Mouse (Mus musculus): ENCODE data around the gene Gm10447. TPM values are rescaled to one million over a fixed set of nuclear protein-coding genes. Genes with fewer than 3 reads are reported as not detected.
"Not testable (repeated sequence)": the region's sequence is repeated elsewhere in the genome, so short reads cannot be mapped to it uniquely, and the experiment has no call there.

The Gm10447 gene
- polyA plus RNA-seq, 1 experiment from 2014 or later = not detected

DNA sequence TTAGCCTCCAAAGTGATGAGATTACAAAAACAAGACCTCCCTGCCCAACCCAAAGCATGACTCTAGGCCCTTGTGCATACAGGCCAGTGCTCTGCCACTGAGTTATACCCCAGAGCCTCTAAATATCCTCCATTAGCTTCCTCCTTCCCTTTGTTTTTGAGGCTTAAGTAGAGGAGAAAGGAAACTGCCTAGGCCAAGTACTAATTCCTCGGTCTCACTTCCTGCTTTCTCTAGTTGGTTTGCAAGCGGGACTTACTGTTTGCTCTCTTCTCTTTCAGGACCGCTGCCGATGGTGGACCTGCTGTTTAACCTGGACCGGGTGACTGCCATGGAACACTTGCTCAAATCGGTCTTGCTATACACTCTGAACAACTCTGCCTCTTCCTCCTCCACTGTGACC is 20.6 kb downstream of the Gm10447 start:
- H3K36me3 ChIP-seq (ENCODE audit: inconsistent target) = no peaks in the 10 kb centered on the region
- 53% methylated on average over 6 of the region's 6 CpGs for WGBS (ENCODE audit: missing documents)
- 0 out of 2 replicates have a peak overlapping the region, but pooled peaks have one; percentile 5 for H3K27ac ChIP-seq
- no peaks in the 10 kb centered on the region for H3K79me2 ChIP-seq (ENCODE audit: inconsistent target)
- no peak overlapping the region for H3K4me3 ChIP-seq (ENCODE audit: inconsistent target)

DNA sequence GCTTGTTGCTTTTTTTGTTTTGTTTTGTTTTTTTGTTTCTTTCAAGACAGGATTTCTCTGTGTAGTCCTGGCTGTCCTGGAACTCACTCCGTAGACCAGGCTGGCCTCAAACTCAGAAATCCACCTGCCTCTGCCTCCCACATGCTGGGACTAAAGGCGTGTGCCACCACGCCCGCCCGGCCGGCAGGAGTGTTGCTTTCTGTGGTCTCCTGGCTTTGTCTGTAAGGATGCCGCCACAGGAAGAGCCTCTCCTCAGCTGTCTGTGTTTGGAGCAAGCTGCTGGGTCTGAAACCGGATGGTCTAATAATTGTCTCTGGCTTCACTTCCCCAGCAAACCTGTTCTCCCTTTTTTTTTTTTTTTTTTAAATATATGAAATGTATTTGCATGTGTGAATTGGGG is 21.4 kb downstream of the Gm10447 start:
- no peak overlapping the region for H3K4me3 ChIP-seq (ENCODE audit: inconsistent target)
- no peaks in the 10 kb centered on the region for H3K79me2 ChIP-seq (ENCODE audit: inconsistent target)
- no peaks in the 10 kb centered on the region for H3K36me3 ChIP-seq (ENCODE audit: inconsistent target)
- no peak overlapping the region for H3K27ac ChIP-seq
- 68% methylated on average over 8 of the region's 8 CpGs for WGBS (ENCODE audit: missing documents)

DNA sequence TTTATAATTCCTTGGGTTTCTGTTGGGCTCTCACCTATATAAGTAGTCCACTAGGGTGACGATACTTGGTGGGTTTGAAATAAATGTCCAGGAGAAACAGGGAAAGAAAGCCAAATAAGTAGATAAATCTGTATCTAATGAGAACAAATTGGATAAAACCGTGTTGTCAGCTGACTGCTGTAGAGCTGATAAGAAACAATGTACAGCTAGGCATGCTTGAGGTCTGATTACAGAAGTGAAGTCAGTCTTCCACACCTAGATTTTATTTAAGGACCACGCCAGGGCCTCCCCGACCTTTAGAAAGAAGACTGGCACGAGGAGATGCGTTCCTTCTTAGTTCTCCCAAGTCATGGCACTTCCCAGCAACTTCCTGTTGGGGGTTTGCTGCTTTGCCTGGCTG is 23.9 kb downstream of the Gm10447 start:
- WGBS (ENCODE audit: missing documents) = 45% methylated on average over 6 of the region's 6 CpGs
- H3K4me3 ChIP-seq (ENCODE audit: inconsistent target) = no peak overlapping the region
- H3K79me2 ChIP-seq (ENCODE audit: inconsistent target) = peaks cover 13% of the 10 kb centered on the region
- no peak overlapping the region for H3K27ac ChIP-seq
- peaks cover 9% of the 10 kb centered on the region for H3K36me3 ChIP-seq (ENCODE audit: inconsistent target)

DNA sequence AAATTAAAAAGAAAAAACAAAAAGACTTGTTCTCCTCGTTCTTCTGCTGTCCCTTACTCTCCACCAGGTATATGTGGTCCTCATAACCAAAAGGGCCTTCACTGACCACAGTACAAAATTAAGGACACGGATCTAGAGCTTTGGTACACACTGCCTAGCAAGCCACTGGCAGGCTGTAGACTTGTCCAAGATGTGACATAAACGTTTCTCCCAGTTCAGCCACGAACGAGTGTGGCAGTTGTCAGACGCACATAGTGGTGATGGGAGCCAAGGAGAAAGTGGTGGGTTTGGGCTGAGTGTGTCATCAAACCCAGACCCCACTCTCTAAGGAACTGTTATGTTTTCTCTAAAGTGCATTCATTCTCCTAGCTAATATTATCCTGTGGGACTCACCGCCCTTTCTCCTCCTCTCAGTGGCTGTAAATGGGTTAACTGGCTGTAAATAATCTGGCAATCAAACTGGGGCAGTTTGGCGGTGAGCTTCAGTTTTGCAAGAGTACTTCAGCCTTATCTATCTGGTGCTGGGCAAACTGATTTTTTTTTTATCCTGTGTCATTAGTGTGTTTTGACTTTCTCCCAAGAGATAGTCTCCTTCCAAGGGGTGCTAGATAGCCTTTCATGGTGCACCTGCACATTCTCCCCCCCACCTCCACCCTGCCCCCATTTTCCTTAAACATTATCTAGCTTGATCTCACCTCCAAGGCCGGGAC is 25.4 kb downstream of the Gm10447 start:
- peak overlapping the region; percentile 67 for H3K27ac ChIP-seq
- peaks cover 13% of the 10 kb centered on the region for H3K79me2 ChIP-seq (ENCODE audit: inconsistent target)
- H3K36me3 ChIP-seq (ENCODE audit: inconsistent target) = peaks cover 13% of the 10 kb centered on the region
- peak overlapping the region; percentile 71 for H3K4me3 ChIP-seq (ENCODE audit: inconsistent target)
- WGBS (ENCODE audit: missing documents) = 22% methylated on average over 9 of the region's 9 CpGs

DNA sequence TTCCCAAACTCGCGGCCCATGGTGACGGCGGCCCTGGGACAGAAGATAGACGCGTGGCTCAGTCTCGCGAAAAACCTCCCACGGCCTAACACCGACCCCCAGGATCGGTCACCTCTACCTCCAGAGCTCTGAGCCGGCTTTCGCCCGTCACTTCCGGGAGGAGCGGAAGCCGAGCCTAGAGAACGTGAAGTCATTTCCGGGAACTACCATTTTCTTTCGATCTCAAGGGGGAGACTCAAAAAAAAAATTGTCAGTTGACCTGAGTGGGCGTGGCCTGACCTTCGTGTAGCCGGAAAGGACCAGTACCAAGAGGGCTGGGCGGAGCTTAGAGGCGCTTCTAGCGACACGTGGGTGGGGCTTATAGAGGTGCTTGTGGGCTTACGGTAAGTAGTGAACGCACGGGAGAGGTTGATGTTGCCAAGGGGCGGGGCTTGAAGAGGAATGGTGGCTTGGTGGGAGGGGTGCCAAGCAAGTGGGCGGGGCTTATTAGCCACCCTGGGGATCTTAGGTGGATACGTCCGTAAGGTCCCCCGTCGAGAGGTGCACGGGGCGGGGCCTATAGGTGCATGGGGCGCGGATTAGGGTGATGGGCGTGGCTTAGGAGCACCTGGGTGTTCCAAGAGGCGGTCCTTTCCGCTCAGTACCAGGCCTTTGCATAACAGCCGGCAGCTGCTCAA is 26.1 kb downstream of the Gm10447 start, which contains the start of the genes Uqcrq and Gdf9:
Uqcrq (minus strand) TSS at position 162 of the 677 bp plus-strand sequence.
Gdf9 (plus strand) TSS at position 354 of the 677 bp plus-strand sequence.
- under 1% methylated on average over 43 of the region's 44 CpGs for WGBS (ENCODE audit: missing documents)
- H3K4me3 ChIP-seq (ENCODE audit: inconsistent target) = peak within 1 kb of the TSS; percentile 71
- peaks cover 13% of the 10 kb centered on the region for H3K36me3 ChIP-seq (ENCODE audit: inconsistent target)
- H3K27ac ChIP-seq = peak within 1 kb of the TSS; percentile 67
- peaks cover 13% of the 10 kb centered on the region for H3K79me2 ChIP-seq (ENCODE audit: inconsistent target)

DNA sequence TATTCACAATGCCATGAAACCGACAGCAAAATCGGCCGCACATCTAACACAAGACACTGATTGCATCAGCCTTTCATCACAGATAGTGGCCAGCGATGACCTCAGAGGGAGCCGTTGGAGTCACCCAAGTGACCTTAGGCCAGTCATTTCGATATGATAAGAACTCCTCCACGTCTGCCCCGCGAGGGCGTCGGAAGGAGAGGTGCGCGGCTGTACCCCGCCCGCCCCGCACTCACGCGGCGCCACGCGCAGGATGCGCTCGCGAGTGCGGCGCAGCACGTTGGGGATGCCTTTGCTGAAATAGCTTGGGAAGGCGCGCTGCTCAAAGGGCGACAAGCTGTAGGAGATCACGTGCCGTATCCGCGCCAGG is 26.6 kb downstream of the Gm10447 start:
- Histone ChIP-seq H3K79me2 (ENCODE audit: inconsistent target) (peaks cover 13% of the 10 kb centered on the region), H3K4me3 (ENCODE audit: inconsistent target) (peak overlapping the region; percentile 71), H3K36me3 (ENCODE audit: inconsistent target) (peaks cover 13% of the 10 kb centered on the region), H3K27ac (peak overlapping the region; percentile 67)
- WGBS (ENCODE audit: missing documents) = 1% methylated on average over 31 of the region's 34 CpGs

DNA sequence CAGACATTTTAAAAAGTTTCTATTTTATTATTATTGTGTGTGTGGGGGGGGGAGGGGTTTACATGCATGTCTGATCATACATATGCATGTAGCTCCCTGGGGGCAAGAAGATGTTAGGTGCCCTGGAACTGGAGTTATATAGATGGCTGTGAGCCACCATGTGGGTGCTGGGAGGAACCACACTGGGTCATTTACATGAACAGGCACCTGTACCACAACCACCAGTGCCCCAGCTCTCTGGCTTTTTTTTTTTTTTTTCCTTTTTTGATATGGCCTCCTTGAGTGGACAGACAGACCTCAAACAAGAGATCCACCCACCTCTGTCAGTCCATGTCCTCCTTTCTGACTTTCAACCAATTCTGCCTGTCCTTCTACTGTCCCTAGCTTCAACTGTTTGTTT is 27.7 kb downstream of the Gm10447 start:
- Histone ChIP-seq H3K79me2 (ENCODE audit: inconsistent target) (peaks cover 13% of the 10 kb centered on the region), H3K36me3 (ENCODE audit: inconsistent target) (peaks cover 13% of the 10 kb centered on the region), H3K27ac (peak overlapping the region; percentile 67), H3K4me3 (ENCODE audit: inconsistent target) (peak overlapping the region; percentile 71; the same call in 1 of the 2 replicates)

DNA sequence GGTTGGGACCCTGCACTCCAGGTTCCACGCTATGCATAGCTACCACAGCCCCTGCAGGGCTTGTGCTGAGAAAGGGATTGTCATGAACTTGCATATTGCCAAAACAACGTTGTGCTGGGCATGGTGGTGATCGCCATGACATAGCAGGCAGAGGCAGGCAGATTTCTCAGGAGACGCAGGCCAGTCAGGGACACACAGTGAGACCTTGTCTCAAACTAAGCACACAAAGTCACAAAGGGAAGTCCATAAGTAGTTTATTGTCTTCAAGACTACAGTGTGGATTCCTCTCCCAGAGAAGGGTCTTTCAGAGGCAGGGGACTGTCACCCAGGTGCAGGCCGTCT is 28.2 kb downstream of the Gm10447 start:
- WGBS (ENCODE audit: missing documents) = 97% methylated on average over 5 of the region's 5 CpGs
- H3K36me3 ChIP-seq (ENCODE audit: inconsistent target) = peaks cover 13% of the 10 kb centered on the region

DNA sequence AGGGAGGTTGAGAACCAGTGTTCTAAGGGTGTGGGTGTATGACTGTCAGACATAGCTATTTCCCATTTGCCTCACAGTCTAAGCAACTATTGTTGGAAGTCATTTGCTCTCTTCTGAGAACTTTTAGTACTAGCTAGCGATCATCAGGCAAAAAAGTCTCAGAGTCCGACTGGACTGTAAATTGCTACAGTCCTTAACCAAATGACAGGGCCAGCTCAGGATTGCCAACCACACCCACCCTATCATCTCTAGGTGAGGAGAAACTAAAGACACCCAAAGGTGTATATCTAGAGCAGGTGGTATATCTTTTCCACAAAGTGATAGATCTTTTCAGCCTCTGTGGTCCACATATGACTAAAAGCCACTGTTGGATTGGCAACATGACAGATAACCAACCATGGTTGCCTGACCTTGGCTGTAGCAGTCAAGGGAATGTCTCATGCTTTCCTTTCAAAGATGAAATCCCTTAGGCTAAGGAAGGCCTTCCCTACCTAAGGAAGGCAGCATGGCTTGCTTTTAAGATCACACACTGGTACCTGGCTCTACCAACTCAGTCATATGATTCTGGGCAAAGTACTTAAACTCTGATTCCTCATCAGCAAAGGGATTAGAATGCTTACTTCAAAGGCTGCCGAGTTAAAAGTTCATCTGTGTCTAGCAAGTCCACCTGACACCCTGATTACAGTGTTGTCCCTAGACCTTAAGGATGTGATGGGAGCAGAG is 28.8 kb downstream of the Gm10447 start:
- Histone ChIP-seq H3K79me2 (ENCODE audit: inconsistent target) (peaks cover 13% of the 10 kb centered on the region), H3K36me3 (ENCODE audit: inconsistent target) (peaks cover 13% of the 10 kb centered on the region)
- 100% methylated on average over 3 of the region's 3 CpGs for WGBS (ENCODE audit: missing documents)

More for the DNA sequence above, 28.2 kb downstream of the Gm10447 start:
- Histone ChIP-seq H3K4me3 (ENCODE audit: inconsistent target) (no peak overlapping the region), H3K27ac (no peak overlapping the region), H3K79me2 (ENCODE audit: inconsistent target) (peaks cover 13% of the 10 kb centered on the region)

DNA sequence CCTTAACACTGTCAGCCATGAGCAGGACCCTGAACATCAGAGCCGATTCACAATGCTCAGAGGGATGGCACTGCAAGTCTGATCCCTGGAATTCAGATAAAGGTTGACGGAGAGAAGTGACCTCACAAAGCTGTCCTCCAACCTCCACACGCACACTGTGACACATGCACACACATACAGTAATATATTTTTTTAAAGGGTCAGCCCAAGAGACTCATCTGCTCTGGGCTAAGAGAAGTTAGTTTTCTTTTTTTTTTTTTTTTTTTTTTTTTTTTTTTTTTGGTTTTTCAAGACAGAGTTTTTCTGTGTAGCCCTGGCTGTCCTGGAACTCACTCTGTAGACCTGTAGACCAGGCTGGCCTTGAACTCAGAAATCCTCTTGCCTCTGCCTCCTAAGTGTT is 30.0 kb downstream of the Gm10447 start:
- Histone ChIP-seq H3K36me3 (ENCODE audit: inconsistent target) (peaks cover 13% of the 10 kb centered on the region), H3K79me2 (ENCODE audit: inconsistent target) (peaks cover 13% of the 10 kb centered on the region)
- not testable (repeated sequence) for H3K27ac ChIP-seq; H3K4me3 ChIP-seq (ENCODE audit: inconsistent target)
- WGBS (ENCODE audit: missing documents) = 94% methylated on average over 3 of the region's 3 CpGs

More for the DNA sequence above, 28.8 kb downstream of the Gm10447 start:
- Histone ChIP-seq H3K27ac (no peak overlapping the region), H3K4me3 (ENCODE audit: inconsistent target) (no peak overlapping the region)

DNA sequence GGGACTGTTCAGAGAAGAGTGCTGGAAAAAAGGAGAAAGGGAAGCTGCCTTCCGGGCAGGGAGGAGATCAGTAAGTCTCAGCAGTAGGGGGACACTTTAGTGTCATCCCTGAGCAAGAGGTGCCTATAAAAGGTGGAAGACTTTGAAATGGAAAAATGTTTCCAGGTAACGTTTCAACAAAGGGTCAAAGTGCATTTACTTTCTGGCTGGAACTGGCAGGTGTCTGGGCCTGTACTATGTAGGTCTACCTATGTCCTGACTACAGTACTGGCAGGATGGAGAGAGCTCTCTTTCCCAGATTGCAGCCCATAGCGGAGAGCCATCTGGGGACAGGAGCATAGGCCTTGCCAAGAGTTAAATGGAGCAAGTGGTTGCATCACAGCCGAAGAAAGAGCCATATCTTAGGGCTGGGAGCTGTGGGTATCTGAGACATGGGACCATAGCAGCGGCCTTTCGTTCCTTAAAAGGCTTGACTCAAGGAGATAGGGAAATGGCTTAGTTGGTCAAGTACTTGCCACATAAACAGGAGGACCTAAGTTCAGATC is 31.1 kb downstream of the Gm10447 start:
- Histone ChIP-seq H3K27ac (no peak overlapping the region), H3K4me3 (ENCODE audit: inconsistent target) (no peak overlapping the region), H3K79me2 (ENCODE audit: inconsistent target) (peaks cover 13% of the 10 kb centered on the region), H3K36me3 (ENCODE audit: inconsistent target) (peaks cover 13% of the 10 kb centered on the region)
- WGBS (ENCODE audit: missing documents) = 87% methylated on average over 6 of the region's 6 CpGs

DNA sequence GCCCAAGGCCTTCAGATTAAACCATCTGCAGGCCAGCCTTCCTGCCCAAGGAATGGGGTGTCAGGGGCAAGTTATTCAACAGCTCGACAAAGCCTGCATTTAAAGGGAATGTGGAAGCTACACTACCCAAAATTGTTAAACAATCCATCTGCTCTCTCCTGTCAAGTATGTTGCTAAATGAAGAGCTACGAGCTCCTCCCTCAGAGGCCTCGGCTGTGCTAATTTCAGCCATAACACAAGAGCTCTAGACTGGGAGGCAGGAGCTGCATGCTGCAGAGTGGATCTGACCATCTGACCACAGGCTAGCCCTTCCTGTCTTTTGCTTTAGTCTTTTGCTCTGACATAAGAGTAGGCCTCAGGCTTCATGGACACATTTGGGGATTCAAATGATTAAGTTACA is 31.7 kb downstream of the Gm10447 start:
- Histone ChIP-seq H3K36me3 (ENCODE audit: inconsistent target) (peaks cover 14% of the 10 kb centered on the region), H3K79me2 (ENCODE audit: inconsistent target) (peaks cover 13% of the 10 kb centered on the region), H3K4me3 (ENCODE audit: inconsistent target) (no peak overlapping the region), H3K27ac (no peak overlapping the region)
- 76% methylated on average over 3 of the region's 3 CpGs for WGBS (ENCODE audit: missing documents)

DNA sequence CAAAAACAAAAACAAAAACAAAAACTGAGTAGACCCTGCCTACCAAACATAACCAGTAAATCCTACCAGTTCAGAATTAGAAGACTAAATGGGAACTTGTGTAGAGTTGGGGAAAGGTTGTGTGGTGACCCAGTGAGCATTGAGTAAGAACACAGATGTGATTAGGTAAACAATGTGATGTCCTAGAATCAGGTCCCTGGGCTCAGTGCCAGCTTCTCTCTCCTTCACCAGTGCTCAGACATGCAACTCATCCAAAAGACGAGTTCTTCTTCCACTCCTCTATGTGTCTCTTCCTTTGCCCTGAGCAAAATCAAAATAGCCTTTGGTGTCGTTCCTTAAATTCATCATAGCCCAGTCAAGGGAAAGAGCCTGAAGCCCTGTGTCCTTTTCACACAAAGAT is 32.1 kb downstream of the Gm10447 start:
- Histone ChIP-seq H3K27ac (no peak overlapping the region), H3K4me3 (ENCODE audit: inconsistent target) (no peak overlapping the region), H3K36me3 (ENCODE audit: inconsistent target) (peaks cover 17% of the 10 kb centered on the region), H3K79me2 (ENCODE audit: inconsistent target) (peaks cover 9% of the 10 kb centered on the region)
- WGBS (ENCODE audit: missing documents) = 68% methylated on average over 2 of the region's 2 CpGs

DNA sequence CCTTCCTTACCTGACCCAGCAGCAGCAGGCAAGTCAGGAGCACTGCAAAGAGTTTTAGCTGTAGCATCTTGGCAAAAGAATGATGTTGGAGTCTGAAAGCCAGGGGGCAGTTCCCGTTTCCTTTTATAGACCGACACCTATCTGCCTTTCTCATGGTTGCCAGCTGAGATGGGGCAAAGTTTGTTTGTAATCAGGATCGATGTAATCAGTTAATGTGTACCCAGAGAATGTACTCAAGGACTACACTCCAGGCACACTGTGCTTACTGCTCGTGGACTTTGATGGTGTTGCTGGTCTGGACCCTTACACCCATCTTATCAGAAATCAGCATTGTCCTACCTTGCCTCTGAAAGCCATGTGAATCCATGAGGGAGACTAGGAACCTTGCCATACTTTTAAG is 33.9 kb downstream of the Gm10447 start, which contains the start of gene Leap2:
Leap2 (minus strand) TSS at position 135 of the 400 bp plus-strand sequence.
- H3K27ac ChIP-seq = no peak within 1 kb of the TSS
- H3K4me3 ChIP-seq (ENCODE audit: inconsistent target) = no peak within 1 kb of the TSS
- WGBS (ENCODE audit: missing documents) = 85% methylated on average over 4 of the region's 4 CpGs
- peaks cover 24% of the 10 kb centered on the region for H3K36me3 ChIP-seq (ENCODE audit: inconsistent target)
- H3K79me2 ChIP-seq (ENCODE audit: inconsistent target) = no peaks in the 10 kb centered on the region

Measured in macrophage (primary cell).